Mouse (Mus musculus) right cerebral cortex, adult 2 months (tissue): ENCODE measurements around the gene Hist1h1t.
"Not testable (repeated sequence)": the region's sequence is repeated elsewhere in the genome, so short reads cannot be mapped to it uniquely, and the experiment has no call there.

Experiments
- DNase-seq, 2 experiments: peaks; one replicate each; pipeline ENCODE4 v3.0.0; 2021 to 2022; ENCODE audit warnings: low spot score in 2 of 2

The Hist1h1t gene

DNA sequence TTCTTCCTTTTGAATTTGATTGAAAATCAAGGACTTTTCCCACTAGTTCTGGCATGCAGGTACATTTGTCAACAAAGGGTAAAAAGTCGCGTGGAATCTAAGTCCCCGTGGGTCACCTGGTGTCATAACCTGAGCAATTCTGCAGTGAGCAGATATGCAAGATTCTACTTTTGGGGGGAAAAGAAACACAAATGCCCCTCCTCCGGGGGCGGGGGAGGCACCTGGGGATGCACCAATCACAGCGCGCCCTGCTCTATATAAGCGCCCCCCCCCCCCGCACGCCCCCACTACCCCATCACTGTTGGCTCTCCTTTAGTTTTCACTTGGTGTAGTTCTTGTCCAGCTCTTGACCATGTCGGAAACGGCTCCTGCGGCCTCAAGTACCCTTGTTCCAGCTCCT, at the start of gene Hist1h1t:
Hist1h1t (plus strand) TSS at position 301 of the 400 bp plus-strand sequence.
- no peak for DNase-seq

- DNase-seq = no peak
Measured at GRCm38 (mm10) chr13:23659636-23660366, 35.8 kb upstream of the Hist1h1t start.

GRCm38 (mm10) chr13:23662536-23662935, 33.1 kb upstream of the Hist1h1t start:
- no peak for DNase-seq

DNA sequence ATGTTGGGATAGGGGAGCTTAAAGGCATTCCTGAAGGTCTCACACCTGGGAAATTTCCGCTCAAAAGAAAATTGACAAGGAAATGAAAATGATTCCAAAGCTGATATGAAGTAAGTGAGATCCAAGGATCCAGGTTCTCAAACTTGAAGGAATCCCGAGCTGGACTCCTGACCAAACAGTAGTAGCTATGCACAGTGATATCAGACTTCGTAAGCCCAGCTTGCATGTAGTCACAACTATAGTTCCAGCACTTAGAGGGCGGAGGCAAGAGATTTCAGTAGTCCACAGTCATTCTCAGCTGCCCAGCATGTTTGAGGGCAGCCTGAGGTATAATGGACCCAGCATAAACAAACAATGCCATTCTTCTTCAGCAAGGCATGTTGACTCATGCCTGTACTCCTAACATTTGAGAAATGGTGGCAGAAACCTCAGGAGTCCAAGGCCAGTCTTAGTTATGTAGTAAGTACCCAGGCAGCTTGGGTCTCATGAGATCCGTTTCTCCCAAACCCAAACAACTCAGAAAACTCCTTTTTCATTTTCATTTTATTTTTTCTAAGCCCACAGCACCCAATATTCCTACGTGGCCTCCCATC, 13.5 kb upstream of the Hist1h1t start:
- DNase-seq = no peak

DNA sequence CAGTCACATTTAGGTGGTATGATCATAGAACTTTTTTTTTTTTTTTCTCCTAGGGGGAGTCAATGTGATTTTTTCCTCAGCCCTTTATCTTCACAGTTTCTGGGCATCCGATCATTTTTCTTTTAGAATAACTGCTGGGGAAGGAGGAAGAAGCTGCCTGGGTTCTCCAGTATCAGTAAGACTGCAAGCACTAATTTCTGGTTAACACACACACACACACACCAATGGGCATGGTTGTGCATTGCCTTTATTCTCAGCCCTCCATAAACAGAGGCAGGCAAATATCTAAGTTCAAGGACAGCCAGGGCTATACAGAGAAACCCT, 13.0 kb upstream of the Hist1h1t start:
- no peak for DNase-seq

DNA sequence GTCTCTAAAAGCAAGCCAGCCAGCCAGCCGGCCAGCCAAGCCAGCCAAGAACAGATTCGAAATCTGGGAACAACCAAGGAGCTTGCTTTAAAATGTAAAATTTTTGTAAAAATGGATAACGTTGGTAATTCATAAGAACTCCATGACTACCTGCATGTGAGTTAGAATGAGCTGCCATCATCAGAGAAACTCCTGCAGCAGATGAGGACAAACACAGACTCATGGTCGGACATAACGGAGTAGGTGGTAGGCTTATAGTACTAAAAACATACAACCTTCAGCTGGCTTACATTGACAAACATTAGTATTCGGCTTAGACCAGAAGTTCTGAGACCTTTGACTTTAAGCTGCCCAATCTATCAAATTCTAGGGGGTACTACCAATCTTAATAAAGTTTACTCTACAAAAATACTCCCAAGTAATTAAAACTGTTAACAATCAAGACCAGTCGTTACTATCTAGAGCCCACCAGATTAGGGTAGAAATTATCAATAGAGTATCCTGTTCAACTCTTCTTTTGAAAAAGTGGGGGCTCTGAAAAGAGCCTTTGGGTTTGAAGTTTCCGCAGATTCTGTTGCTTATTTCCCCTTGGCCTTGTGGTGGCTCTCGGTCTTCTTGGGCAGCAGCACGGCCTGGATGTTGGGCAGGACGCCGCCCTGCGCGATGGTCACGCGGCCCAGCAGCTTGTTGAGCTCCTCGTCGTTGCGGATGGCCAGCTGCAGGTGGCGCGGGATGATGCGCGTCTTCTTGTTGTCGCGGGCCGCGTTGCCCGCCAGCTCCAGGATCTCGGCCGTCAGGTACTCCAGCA, 12.5 kb upstream of the Hist1h1t start:
- DNase-seq = not testable (repeated sequence)

DNA sequence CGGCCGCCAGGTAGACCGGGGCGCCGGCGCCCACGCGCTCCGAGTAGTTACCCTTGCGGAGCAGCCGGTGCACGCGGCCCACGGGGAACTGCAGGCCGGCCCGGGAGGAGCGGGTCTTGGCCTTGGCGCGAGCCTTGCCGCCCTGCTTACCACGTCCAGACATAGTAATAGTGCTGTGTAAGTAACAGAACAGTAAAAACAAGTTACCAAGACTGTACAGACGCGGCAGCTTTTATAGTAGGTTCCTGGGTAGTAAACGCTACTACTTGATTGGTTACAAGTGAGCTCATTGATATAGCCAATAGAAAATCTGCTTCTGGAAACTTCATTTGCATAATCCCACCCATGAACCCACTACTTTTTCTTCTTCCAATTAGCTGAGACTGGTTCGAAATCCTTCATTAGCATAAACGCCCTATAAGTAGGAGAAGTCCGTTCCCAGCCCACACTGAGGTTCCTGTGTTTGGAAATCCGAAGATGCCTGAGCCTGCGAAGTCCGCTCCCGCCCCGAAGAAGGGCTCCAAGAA, 11.8 kb upstream of the Hist1h1t start, which contains the start of the genes Hist1h2ac and Hist1h2bc:
Hist1h2ac (minus strand) TSS at position 194 of the 527 bp plus-strand sequence.
Hist1h2bc (plus strand) TSS at position 445 of the 527 bp plus-strand sequence.
- DNase-seq = peak; percentile 86

- peak; percentile 39 to 47 for DNase-seq
Measured at GRCm38 (mm10) chr13:23684295-23684945, 11.2 kb upstream of the Hist1h1t start.

DNA sequence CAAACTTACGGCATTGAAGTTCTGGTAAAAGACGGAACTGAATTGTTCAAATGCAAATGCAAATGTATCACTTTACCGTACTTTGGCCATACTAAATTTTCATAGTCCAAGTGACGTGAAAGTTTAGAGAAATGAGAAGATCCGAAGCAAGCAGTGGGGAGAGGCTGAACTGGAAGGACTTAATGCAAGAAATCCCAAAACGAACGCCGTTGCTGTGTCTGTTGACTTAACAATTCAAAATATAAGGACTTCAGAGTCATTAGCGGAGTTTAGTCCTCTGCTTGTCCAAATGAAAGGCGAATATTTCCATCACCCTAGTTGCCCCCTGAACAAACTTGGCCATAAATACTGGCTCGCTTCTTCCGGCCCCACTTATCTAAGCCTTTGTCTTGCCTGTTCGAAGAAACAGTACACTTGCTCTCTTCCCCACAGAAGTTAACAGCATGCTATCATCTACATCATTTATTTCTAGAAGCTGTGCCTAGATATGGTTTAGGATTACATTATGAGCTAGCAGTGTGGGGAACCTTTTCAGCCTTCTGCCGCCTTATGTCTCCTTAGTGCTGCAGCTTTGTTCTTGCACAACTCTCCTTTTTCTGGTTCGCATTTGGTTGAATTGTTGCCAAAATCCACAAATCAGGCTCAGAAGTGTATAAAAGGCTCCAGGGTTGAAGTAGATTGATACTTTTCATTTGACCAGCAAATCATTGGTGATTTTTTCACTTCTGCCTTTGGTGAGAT, 10.3 kb upstream of the Hist1h1t start:
- DNase-seq = no peak

- DNase-seq = no peak
Measured at GRCm38 (mm10) chr13:23685966-23686365, 9.6 kb upstream of the Hist1h1t start.

DNA sequence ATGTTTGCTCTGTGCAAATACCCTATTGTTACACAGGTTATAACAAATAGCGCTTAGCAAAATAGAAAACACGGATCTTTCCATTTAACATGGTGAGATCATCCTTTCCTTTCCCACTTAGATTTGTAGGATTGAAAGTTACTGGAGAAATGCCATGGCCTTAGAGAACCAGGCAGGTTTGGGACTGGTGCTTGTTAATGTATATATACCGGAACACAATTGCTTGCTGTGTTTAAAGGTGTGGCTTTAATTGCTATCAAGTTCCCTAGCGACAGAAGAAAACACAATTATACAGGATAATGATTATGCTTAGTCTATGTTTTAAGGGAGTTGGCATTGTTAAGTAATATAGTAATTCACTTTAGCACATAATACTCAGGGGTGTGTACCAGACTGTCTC, 8.4 kb upstream of the Hist1h1t start:
- no peak for DNase-seq

DNA sequence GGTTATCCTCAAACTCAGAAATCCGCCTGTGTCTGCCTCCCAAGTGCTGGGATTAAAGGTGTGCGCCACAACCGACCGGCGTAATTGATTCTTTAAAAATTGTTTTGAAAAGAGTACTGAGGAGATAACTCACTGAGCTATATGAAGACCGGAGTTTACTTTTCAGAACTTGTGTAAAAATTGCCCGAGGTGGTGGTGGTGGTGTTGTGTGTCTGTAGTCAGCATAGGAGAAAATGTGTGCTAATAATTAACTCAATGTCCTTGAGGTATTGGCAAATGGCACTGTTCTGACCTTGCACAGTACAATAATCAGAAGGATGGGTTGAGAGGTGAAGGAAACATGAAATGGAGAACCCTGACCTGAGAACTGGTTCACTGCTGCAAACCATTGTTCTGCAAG, 7.7 kb upstream of the Hist1h1t start:
- no peak for DNase-seq

DNA sequence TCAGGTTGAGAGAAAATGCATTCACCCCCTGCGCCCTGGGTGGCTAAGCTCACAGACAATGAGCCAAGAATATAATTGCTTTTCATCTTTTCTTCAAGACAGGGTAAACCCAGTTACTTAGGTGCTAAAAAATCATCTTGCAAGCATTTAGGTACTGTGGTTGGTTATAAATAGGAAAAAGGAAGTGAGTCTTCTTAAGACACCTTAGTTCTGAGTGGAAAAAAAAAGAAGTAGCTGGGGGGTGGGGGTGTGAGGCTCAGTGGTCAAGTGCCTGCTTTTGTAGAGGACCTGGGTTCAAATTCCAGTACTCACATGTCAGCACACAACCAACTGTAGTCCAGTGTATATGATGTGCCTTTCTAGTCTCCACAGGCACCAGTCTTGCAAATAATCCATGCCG, 6.7 kb upstream of the Hist1h1t start:
- DNase-seq = no peak

GRCm38 (mm10) chr13:23689459-23689858, 6.2 kb upstream of the Hist1h1t start:
- no peak for DNase-seq

DNA sequence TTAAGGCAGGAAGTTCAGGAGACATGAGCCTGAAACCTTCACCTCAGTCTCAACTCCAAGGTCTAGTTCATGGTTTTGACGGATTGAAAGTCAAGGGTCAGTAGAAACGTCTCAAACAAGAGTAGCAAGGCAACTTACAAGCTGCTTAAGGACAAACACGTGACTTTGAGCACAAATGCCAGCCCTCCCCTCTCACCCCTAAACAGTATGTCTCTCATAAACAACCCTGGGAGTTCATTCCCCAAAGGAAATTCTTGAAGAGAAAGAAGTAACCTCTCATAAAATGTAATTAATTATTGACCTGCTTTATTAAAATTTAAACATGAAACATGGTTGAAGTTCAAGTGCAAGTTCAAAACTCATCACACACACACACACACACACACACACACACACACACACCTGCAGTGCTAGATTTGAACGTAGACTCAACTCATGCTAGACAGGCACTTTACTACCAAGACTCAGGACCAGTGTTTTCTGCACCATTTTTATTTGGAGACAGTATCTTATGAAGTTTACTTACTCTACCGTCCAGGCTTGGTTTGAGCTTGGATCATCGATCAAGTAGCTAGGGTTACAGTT, 1.7 kb upstream of the Hist1h1t start:
- DNase-seq = no peak

DNA sequence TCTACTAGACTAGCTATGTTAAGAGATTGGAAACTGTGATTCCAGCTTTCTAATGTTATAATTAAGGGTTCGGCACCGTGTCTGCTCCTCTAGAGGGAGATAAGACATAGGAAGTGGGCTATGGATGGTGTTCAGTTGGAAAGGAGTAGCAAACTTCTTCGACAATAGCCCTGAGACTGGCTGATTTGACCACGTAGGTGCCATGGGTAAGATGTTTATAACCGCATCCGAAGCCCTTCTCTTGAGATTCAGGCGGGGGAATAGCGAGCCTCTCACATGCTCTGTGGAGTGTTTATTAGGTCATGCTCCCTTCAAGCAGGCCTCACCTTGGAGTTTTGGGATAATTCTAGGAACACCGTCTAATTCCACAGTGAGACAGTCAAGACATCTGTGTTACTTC, 658 bp upstream of the Hist1h1t start:
- no peak for DNase-seq

DNA sequence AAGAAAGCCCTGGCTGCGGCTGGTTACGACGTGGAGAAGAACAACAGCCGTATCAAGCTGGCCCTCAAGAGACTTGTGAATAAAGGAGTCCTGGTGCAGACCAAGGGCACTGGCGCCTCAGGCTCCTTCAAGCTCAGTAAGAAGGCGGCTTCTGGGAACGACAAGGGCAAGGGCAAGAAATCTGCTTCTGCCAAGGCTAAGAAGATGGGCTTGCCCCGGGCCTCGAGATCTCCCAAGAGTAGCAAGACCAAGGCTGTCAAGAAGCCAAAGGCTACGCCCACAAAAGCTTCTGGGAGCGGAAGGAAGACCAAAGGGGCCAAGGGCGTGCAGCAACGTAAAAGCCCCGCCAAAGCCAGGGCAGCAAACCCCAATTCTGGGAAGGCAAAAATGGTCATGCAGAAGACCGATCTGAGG, 454 bp downstream of the Hist1h1t start:
- DNase-seq = no peak

- DNase-seq = peak in 1 of 2 experiments; percentile 70
Measured at GRCm38 (mm10) chr13:23697491-23698299, 2.1 kb downstream of the Hist1h1t start.

DNA sequence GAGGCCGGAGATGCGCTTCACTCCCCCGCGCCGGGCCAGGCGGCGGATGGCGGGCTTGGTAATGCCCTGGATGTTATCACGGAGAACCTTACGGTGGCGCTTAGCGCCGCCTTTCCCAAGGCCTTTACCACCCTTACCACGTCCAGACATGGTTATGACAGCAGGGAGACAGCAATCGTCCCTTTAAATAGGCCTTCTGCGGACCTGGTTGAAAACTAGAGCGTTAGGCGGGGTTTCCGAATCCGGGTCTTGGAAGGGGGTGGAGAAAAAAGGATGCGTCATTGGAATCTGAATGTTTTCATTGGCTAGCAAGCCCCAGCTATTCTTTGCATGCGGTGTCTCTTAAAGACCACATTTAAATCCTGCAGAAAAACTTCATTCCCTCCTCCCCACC, 2.7 kb downstream of the Hist1h1t start, which contains the start of gene Hist1h4c:
Hist1h4c (minus strand) TSS at position 155 of the 394 bp plus-strand sequence.
- DNase-seq = peak; percentile 99 to 100

DNA sequence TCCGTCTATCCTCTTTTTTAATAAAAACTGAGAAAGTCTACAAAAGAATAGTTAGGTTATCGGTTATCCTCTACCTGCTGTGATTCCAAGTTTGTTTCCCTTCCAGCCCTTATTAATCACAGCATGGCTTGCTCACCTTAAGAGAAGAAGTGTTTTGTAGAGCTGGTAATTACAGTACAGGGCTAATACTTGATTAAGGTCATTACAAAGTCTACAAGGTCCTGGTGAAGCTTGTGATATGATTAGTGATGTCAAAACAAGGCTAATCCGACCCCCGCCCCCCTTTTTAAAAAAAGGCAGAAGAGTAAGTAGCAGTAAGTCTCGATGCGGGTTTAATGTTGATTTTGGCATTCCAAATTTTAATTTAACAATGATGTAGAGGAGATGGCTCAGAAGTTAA, 3.4 kb downstream of the Hist1h1t start:
- no peak for DNase-seq
